Mouse (Mus musculus): ENCODE measurements around the gene Vmn1r44.
A peak's percentile ranks its signal among the peaks of the same experiment; 100 is the strongest.
"Not testable (repeated sequence)": the region's sequence is repeated elsewhere in the genome, so short reads cannot be mapped to it uniquely, and the experiment has no call there.

Vmn1r44 gene

DNA sequence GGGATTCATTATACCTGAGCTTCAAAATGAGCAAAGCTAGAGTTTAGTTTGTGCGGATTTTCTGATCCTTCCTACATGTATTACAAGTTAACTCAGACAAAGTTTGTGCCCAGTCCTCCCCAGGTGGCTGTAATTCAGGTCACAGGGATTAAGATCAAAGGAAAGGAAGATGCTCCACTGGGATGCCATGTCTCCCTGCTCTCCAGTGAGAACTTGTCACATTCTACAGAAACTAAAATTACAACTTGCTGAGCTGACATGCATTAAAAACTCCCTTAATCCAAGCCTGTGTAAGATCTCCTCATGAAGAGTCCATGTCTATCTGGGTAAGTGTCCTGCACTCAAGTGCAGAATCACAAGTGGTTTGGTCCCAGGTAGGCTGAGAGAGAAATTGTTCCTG lies at the start of gene Vmn1r44:
Gene Vmn1r44 (plus strand): TSS at position 301 of the 400 bp plus-strand sequence.
- DNase-seq (ENCODE audit: low spot score) = no peak

DNA sequence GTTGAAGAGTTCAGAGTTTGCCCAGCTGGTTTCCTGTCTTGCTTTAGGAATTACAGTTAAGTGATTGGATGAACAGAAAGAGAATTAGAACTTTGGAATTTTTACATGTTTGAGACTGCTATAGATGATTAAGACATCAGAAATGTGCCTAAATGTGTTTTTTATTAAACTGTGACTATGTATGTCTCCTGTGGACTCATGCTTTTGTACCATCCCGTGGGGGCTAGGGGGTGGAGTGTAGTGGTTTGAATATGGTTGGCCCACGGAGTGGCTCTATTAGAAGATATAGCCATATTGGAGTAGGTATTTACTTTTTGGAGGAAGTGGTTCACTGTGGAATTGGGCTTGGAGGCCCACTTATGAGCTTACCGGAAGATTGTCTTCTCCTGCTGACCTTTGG lies 25.9 kb upstream of the Vmn1r44 start:
- DNase-seq (ENCODE audit: low spot score) = no peak

DNA sequence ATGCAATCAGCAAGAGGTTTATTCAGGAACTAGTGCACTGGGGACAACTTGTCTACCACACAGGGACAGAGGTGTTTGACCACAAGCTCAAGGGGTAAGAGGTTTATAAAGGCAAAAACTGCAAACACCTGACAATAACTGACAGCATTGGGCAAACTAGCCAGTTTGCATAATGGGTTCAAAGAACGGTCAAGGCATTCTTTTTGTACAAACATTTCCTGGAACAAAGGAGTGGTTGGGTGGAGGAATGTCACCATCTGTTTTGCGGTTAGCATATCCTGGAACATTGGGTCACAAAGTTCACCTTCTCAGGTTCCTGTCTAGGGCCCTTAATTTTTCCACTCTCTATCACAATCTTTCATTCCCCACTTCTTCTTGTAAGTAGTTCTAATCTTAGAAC lies 23.6 kb upstream of the Vmn1r44 start:
- DNase-seq (ENCODE audit: low spot score) = peak; percentile 1

DNA sequence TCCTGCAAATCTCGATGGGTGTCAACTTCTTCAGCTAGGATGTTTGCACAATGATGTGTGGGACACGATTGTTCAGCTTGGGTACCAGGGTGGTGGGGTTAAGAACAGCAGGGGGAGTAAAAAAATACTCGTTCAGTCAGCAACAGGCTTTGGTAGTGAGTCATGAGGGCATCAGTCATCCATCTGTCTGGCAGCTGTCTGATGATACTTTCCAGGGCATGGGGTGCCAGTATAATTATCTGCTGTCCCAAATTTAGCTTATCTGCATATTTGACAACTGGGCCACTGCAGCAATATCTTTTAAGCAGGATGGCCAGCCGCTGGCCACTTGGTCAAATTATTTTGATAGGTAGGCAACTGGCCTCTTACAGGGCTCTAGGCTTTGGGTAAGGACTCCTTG lies 19.7 kb upstream of the Vmn1r44 start:
- no peak for DNase-seq (ENCODE audit: low spot score)

DNA sequence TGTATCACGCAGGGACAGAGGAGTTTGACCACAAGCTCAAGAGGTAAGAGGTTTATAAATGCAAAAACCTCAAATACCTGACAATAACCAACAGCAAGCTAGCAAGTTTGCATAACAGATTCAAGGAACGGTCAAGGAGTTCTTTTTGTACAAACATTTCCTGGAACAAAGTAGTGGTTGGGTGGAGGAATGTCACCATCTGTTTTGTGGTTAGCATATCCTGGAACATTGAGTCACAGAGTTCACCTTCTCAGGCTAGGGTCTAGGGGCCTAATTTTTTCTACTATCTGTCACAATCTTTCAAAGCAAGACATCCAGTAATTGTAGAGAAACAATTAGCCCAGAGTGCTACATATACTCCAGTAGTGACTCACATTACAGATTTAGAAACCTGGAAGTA lies 16.2 kb upstream of the Vmn1r44 start:
- DNase-seq (ENCODE audit: low spot score) = no peak

DNA sequence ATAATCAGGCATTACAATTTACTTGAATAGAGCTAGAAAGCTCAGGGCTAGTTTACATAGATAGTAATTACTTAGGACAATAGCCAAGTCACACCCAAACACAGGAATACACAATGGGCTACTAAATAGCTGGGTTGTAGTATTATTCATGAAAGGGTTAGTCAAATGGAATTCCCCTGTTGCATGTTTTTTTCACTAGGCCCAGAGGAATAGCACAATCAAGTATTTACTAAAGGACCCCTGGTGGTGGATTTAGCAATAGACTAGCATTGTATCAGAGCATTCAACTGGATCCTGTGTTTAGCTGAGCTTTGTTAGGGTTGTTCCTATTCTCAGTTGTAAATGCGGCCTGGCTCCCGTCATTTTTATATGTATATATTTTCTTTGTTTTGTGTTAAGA lies 15.5 kb upstream of the Vmn1r44 start:
- no peak for DNase-seq (ENCODE audit: low spot score)

DNA sequence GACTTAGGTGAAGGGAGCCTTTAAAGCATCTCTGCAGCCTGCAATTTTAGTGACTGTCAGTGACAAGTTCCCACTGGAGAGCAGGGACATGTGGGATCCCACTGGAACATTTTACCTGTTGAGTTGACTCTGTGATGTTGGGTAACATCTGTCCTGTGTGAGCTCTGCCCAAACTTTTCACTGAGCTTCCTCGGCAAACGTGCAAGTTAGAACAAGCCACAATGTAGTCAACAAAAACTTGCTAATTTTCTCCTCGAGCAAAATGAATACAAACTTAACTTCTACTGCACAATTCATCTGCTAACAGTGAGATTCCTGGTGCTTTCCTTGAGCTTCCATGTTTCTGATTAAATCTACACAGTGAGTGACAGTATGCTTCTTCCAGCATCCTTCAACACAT lies 7.1 kb upstream of the Vmn1r44 start, which contains the start of the genes Vmn1r42 and Vmn1r43:
Gene Vmn1r42 (minus strand): TSS at position 101 of the 400 bp plus-strand sequence.
Gene Vmn1r43 (minus strand): TSS at position 101 of the 400 bp plus-strand sequence.
- DNase-seq (ENCODE audit: low spot score) = not testable (repeated sequence)

DNA sequence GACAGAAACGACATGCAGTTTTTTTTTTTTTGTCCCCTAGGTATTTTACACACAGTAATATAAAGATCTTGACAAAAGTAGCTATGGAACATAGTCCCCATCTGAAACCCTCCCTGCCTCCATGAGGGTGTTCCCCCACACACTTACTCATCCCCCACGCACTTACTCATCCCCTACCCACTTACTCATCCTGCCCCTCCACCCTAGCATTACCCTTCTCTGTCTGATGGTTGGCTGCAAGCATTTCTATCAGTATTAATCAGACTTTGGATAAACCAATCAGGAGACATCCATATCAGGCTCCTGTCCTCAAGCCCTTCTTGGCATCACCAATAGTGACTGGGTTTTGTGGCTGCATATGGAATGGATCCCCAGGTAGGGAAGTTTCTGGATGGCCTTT lies 6.5 kb upstream of the Vmn1r44 start:
- DNase-seq (ENCODE audit: low spot score) = no peak

DNA sequence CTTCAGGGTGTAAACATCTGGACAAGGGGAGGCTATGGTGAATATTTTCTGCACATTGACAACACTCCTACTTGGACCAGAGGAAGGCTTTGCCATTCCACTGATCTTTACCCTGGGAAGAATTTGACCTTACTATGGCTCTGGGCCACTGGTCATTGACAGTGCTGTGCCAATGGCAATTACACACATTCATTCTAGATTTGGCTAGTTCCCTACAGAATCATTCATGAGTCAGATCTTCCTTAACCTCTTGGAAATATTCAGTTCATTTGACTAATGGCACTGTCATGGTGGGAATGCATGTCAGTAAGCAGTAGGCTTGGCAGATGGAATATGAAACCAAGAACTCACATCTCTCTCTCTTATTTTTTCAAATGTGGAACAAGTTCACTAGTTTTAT lies 2.6 kb upstream of the Vmn1r44 start:
- DNase-seq (ENCODE audit: low spot score) = no peak

DNA sequence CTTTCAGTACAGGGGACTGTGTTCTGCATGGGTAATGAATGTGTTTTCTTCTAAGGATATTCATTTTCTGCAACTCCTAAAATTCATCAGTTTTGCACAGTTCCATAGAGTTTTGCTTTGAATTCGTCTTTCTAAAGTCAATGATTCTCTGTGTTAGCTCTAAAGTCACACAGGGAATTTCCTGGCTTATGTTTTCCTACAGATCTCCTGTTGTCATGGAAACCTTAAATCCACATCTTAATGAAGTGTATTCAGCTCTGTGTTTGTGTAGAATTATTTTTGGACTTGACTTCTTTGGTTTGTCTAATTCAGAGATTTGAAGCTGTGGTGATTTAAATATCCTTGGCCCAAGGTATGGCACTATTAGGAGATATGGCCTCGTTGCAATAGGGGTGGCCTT lies 352 bp downstream of the Vmn1r44 start:
- no peak for DNase-seq (ENCODE audit: low spot score)

DNA sequence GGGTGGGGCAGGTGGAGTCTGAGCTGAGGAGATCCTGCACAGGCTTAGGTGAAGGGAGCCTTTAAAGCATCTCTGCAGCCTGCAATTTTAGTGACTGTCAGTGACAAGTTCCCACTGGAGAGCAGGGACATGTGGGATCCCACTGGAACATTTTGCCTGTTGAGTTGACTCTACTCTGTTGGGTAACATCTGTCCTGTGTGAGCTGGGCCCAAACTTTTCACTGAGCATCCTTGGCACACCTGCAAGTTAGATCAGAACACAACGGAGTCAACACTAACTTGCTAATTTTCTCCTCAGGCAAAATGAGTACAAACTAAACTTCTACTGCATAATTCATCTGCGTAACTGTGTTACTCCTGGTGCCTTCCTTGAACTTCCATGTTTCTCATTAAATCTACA lies 57.0 kb downstream of the Vmn1r44 start, which contains the start of gene Vmn1r45:
Gene Vmn1r45 (minus strand): TSS at position 101 of the 400 bp plus-strand sequence.
- not testable (repeated sequence) for DNase-seq (ENCODE audit: low spot score)

DNA sequence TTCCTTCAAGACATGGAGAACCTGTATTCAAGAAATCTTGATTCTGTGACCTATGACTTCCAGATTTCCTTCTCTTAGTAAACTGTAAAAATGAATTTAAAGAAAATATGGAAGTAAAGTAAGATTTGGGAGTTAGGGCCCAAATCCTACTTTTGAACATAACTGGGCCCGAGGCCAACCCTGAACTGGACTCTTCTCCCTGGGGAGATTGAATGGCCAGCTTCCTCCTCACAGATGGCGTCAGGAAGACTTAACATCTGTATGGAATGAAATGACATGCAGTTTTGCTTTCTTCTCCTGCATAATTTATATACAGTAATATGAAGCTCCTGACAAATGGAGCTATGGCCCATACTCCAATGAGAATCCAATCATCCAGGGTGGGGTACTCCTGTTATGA lies 57.5 kb downstream of the Vmn1r44 start:
- no peak for DNase-seq (ENCODE audit: low spot score)

Data from lung, postnatal 25 days (tissue).